Mouse (Mus musculus) liver, embryonic 16.5 days (tissue): ENCODE measurements around the gene Myt1l. TPM values are rescaled to one million over a fixed set of nuclear protein-coding genes. Genes with fewer than 3 reads are reported as not detected.

ENCODE experiments used
- ATAC-seq: fragments of 200-750 bp; cut with Nextera tagmentation; 2 replicates; pipeline ENCODE4 v1.8.0; 2017; ENCODE audit warnings: low read depth, mild to moderate bottlenecking, moderate number of reproducible peaks, moderate library complexity
- H3K27ac ChIP-seq: fragments of 300-500 bp; sonication (generic); 2 replicates; pipeline ENCODE4 v1.5.1; 2014; ENCODE audit warnings: mild to moderate bottlenecking, low read length
- H3K27me3 ChIP-seq: fragments of 300-500 bp; sonication (generic); 2 replicates; pipeline ENCODE4 v1.6.1; 2014; ENCODE audit warnings: low read depth, low read length, mixed read lengths; ENCODE audit not compliant: control insufficient read depth, insufficient read depth
- H3K36me3 ChIP-seq: fragments of 300-500 bp; sonication (generic); 2 replicates; pipeline ENCODE4 v1.6.1; 2014; ENCODE audit warnings: mild to moderate bottlenecking; ENCODE audit not compliant: control insufficient read depth, insufficient read depth
- H3K4me1 ChIP-seq: fragments of 300-500 bp; sonication (generic); 2 replicates; pipeline ENCODE4 v1.6.1; 2014; ENCODE audit warnings: low read depth, low read length, mixed read lengths; ENCODE audit not compliant: control insufficient read depth
- H3K4me2 ChIP-seq: fragments of 300-500 bp; sonication (generic); 2 replicates; pipeline ENCODE4 v1.6.1; 2014; ENCODE audit warnings: low read depth, low read length, mixed read lengths
- H3K4me3 ChIP-seq: fragments of 300-500 bp; sonication (generic); 2 replicates; pipeline ENCODE4 v1.5.1; 2014; ENCODE audit warnings: low read depth, mild to moderate bottlenecking, low read length
- H3K9ac ChIP-seq: fragments of 300-500 bp; sonication (generic); 2 replicates; pipeline ENCODE4 v1.6.1; 2014; ENCODE audit warnings: low read depth, low read length
- H3K9me3 ChIP-seq: fragments of 300-500 bp; sonication (generic); replicated peaks from 2 replicates; pipeline ENCODE4 v1.6.1; 2016; ENCODE audit warnings: low read length; ENCODE audit not compliant: control insufficient read depth
- WGBS: fragments of 180-500 bp; shearing (Covaris S2); extraction: QIAGEN DNeasy Blood & Tissue Kit; methylation state at CpG from one replicate; pipeline ENCODE4 v1.1.7; 2014; ENCODE audit not compliant: insufficient replicate concordance; 5-methylcytosine and 5-hydroxymethylcytosine counted together
- polyA plus RNA-seq: library from polyadenylated mRNA; unstranded; fragments of >200 nt; fragmentation: Nextera tagmentation; extraction: Ambion mirVana; gene quantifications from 2 replicates; pipeline ENCODE4 v1.2.1, GENCODE M21; 2015

Myt1l gene
- polyA plus RNA-seq, 1 experiment from 2014 or later = 0.07 TPM

GRCm38 (mm10) chr12:29965016-29965415, 436.8 kb downstream of the Myt1l start:
- no peaks in the 10 kb centered on the region for H3K4me1 ChIP-seq
- no peaks in the 10 kb centered on the region for H3K27me3 ChIP-seq
- H3K4me2 ChIP-seq = no peak overlapping the region
- no peaks in the 10 kb centered on the region for H3K36me3 ChIP-seq
- no peak overlapping the region for H3K4me3 ChIP-seq
- 69% methylated on average over 6 of the region's 6 CpGs for WGBS
- H3K9me3 ChIP-seq = no peaks in the 10 kb centered on the region
- no peak for ATAC-seq
- no peak overlapping the region for H3K9ac ChIP-seq
- H3K27ac ChIP-seq = no peak overlapping the region

- WGBS = 57% methylated on average over 7 of the region's 7 CpGs
- ATAC-seq = no peak
- no peaks in the 10 kb centered on the region for H3K9me3 ChIP-seq
- no peak overlapping the region for H3K27ac ChIP-seq
- no peak overlapping the region for H3K9ac ChIP-seq
- no peaks in the 10 kb centered on the region for H3K27me3 ChIP-seq
- H3K4me2 ChIP-seq = no peak overlapping the region
- H3K36me3 ChIP-seq = no peaks in the 10 kb centered on the region
- no peak overlapping the region for H3K4me3 ChIP-seq
- no peaks in the 10 kb centered on the region for H3K4me1 ChIP-seq
Observed at GRCm38 (mm10) chr12:29971795-29972464, 443.7 kb downstream of the Myt1l start.

- no peaks in the 10 kb centered on the region for H3K27me3 ChIP-seq
- no peak overlapping the region for H3K4me2 ChIP-seq
- no peaks in the 10 kb centered on the region for H3K4me1 ChIP-seq
- no peaks in the 10 kb centered on the region for H3K36me3 ChIP-seq
- no peaks in the 10 kb centered on the region for H3K9me3 ChIP-seq
- H3K4me3 ChIP-seq = no peak overlapping the region
- H3K9ac ChIP-seq = no peak overlapping the region
- 61% methylated on average over 6 of the region's 6 CpGs for WGBS
- no peak overlapping the region for H3K27ac ChIP-seq
- no peak for ATAC-seq
Observed at GRCm38 (mm10) chr12:29972533-29972932, 444.3 kb downstream of the Myt1l start.
